Mouse (Mus musculus): ENCODE results near the gene Cntnap4. TPM values are rescaled to one million over a fixed set of nuclear protein-coding genes. Genes with fewer than 3 reads are reported as not detected.
"Not testable (repeated sequence)": the region's sequence is repeated elsewhere in the genome, so short reads cannot be mapped to it uniquely, and the experiment has no call there.

Gene Cntnap4
- polyA plus RNA-seq, 1 experiment = not detected

DNA sequence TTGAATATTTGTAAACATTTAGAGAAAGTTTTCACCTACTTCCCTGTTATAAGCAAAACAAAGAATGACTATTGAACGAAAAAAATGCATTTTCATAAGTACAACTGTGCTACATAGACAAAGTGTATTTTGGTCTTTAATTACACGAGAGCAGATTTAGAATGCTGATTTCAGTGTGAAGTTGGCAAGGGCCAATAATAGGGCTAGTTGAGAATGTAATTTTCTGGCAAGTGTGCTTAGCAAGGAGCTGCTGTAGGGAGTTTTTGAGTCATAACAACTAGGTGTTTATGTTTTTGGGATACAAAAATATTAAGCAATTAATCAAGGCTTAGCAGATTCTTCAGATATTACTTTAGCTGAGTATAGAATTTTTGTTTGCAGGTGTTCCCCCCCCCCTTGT, 271.2 kb downstream of the Cntnap4 start:
- TF ChIP-seq POLR2A (IDR thresholded peaks at IDR 0.05; ENCODE audit: borderline replicate concordance, extremely low read depth, low read depth, low read length) (no peak), CTCF (IDR thresholded peaks at IDR 0.05; ENCODE audit: insufficient read depth, low read length) (no peak)
- Histone ChIP-seq H3K4me3 (replicated peaks; ENCODE audit: extremely low read depth, low read depth, low read length) (no peak overlapping the region), H3K4me1 (ENCODE audit: control insufficient read depth, insufficient read depth, low read length) (no peaks in the 10 kb centered on the region)
- no peak for DNase-seq
- 53% methylated on average over 2 of the region's 2 CpGs for WGBS

- WGBS = 85% methylated on average over 1 of the region's 1 CpGs
- not testable (repeated sequence) for H3K4me3 ChIP-seq (replicated peaks; ENCODE audit: extremely low read depth, low read depth, low read length); DNase-seq; H3K4me1 ChIP-seq (ENCODE audit: control insufficient read depth, insufficient read depth, low read length)
Observed at GRCm38 (mm10) chr8:112849541-112849940, 279.7 kb downstream of the Cntnap4 start.

DNA sequence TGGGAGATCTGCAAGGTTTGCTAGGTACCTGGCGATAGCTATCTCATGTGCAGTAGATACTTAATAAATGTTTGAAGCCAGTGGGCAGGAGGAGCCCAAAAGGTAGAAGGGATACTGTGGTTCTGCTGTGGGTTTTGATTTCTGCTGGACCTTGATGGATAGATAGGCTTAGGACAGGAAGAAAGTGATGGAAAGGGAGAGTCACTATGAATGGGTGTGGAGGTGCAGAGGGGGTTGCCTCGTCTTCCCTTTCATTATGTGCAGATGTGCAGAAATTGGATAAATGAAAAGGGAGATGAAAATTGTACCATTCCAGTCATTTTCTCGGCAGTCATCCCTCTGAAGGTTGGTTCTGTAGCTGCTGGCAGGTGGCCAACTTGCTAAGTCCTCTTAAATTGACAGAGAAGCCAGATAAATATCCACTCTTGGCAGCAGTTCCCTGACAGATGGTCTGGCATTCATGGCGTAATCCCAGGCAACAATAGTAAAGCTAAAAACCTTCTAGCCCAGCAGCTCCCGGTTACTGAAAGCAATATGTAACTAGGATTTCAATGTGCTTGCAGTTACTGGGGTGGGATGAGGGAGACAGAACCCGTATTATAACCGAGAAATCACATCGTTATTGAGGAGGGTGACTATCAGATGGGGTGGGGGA, 336.7 kb downstream of the Cntnap4 start:
- DNase-seq = no peak
- 48% methylated on average over 8 of the region's 8 CpGs for WGBS
- TF ChIP-seq CTCF (IDR thresholded peaks at IDR 0.05; ENCODE audit: insufficient read depth, low read length) (no peak), POLR2A (IDR thresholded peaks at IDR 0.05; ENCODE audit: borderline replicate concordance, extremely low read depth, low read depth, low read length) (no peak)
- no peaks in the 10 kb centered on the region for H3K4me1 ChIP-seq (ENCODE audit: control insufficient read depth, insufficient read depth, low read length)
- H3K4me3 ChIP-seq (replicated peaks; ENCODE audit: extremely low read depth, low read depth, low read length) = no peak overlapping the region

- WGBS = 63% methylated on average over 5 of the region's 5 CpGs
- H3K4me3 ChIP-seq (replicated peaks; ENCODE audit: extremely low read depth, low read depth, low read length) = no peak overlapping the region
Observed at GRCm38 (mm10) chr8:112909527-112909926, 339.7 kb downstream of the Cntnap4 start.

DNA sequence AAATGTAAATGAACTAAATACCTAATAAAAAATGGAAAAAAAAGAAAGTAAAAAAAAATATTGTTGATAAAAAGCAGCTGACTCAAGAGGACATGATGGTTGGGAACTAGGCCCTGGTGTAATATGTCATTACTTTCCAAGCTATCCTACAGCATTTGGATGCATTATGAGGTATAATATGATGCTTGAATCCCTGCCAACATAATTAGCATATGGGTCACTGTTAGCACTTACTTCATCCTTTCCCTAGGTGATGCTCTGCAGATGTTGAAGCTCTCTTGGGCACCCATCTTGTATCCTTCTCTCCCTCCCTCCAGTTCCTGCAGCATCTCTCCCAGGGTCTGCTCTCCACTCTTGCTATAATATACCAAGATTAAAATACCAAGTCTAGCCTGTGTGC, 341.6 kb downstream of the Cntnap4 start:
- no peak for DNase-seq
- Histone ChIP-seq H3K4me1 (ENCODE audit: control insufficient read depth, insufficient read depth, low read length) (no peaks in the 10 kb centered on the region), H3K4me3 (replicated peaks; ENCODE audit: extremely low read depth, low read depth, low read length) (no peak overlapping the region)
- TF ChIP-seq CTCF (IDR thresholded peaks at IDR 0.05; ENCODE audit: insufficient read depth, low read length) (no peak), POLR2A (IDR thresholded peaks at IDR 0.05; ENCODE audit: borderline replicate concordance, extremely low read depth, low read depth, low read length) (no peak)

More at GRCm38 (mm10) chr8:112909527-112909926, 339.7 kb downstream of the Cntnap4 start:
- no peak for DNase-seq
- TF ChIP-seq POLR2A (IDR thresholded peaks at IDR 0.05; ENCODE audit: borderline replicate concordance, extremely low read depth, low read depth, low read length) (no peak), CTCF (IDR thresholded peaks at IDR 0.05; ENCODE audit: insufficient read depth, low read length) (no peak)
- no peaks in the 10 kb centered on the region for H3K4me1 ChIP-seq (ENCODE audit: control insufficient read depth, insufficient read depth, low read length)

- Histone ChIP-seq H3K4me3 (replicated peaks; ENCODE audit: extremely low read depth, low read depth, low read length) (no peak overlapping the region), H3K4me1 (ENCODE audit: control insufficient read depth, insufficient read depth, low read length) (no peaks in the 10 kb centered on the region)
- no peak for DNase-seq
- TF ChIP-seq POLR2A (IDR thresholded peaks at IDR 0.05; ENCODE audit: borderline replicate concordance, extremely low read depth, low read depth, low read length) = no peak
- TF ChIP-seq CTCF (IDR thresholded peaks at IDR 0.05; ENCODE audit: insufficient read depth, low read length) = no peak
Observed at GRCm38 (mm10) chr8:112922151-112922550, 352.3 kb downstream of the Cntnap4 start.

DNA sequence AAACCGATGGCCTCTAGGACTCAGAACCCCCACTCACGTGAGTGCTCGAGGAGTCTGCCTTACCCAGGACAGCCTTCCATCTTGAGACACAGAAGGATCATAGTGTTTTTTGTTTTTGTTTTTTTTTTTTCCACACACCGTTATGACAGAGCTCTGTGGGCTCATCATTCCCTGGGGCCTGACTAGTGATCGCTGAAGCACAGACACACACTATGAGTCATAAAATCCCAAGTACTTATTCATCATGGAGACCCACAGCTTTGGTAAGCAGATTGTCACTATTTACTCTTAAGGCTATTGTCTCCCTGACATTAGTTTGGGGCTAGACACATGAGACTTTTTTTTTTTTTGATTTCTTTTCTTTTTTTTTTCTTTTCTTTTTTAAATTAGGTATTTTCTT, 352.9 kb downstream of the Cntnap4 start:
- Histone ChIP-seq H3K4me1 (ENCODE audit: control insufficient read depth, insufficient read depth, low read length) (no peaks in the 10 kb centered on the region), H3K4me3 (replicated peaks; ENCODE audit: extremely low read depth, low read depth, low read length) (no peak overlapping the region)
- 85% methylated on average over 5 of the region's 5 CpGs for WGBS
- TF ChIP-seq POLR2A (IDR thresholded peaks at IDR 0.05; ENCODE audit: borderline replicate concordance, extremely low read depth, low read depth, low read length) = no peak
- no peak for DNase-seq
